ENCODE assay signal across 17 mouse cellular contexts in genomic region chrX:140932066-140932465, GRCm38 (mm10). TPM values are rescaled to one million over a fixed set of nuclear protein-coding genes. Genes with fewer than 3 reads are reported as not detected.
A peak's percentile ranks its signal among the peaks of the same experiment; 100 is the strongest.
DNase-seq lines count a peak whose midpoint lies in the region; ATAC-seq and TF ChIP-seq lines count a peak whose summit lies in the region.
"Had no signal": no experiment of that assay in that cellular context is flagged by ENCODE, and none has a peak within 500 bp of the region (broad histone marks: within the 10 kb centered on the region; RNA-seq: fewer than 3 reads in every experiment).

No protein-coding gene starts in this region.

- H3K36me3 ChIP-seq in heart, postnatal 0 days (replicated peaks; ENCODE audit: control insufficient read depth, insufficient read depth, low read length) = no peaks in the 10 kb centered on the region
- H3K36me3 ChIP-seq in lung, embryonic 14.5 days (ENCODE audit: insufficient read depth) = no peaks in the 10 kb centered on the region
- no peaks in the 10 kb centered on the region for H3K36me3 ChIP-seq in CH12.LX (replicated peaks in 1 of 2; ENCODE audit: control insufficient read depth in 1 of 2, insufficient read depth in 1 of 2, low read length in 1 of 2)
- H3K36me3 ChIP-seq: heart, embryonic 15.5 days; intestine, embryonic 15.5 days; limb, embryonic 12.5 days; midbrain, embryonic 12.5 days had no signal

- 0 out of 2 replicates have a peak, but pooled peaks cover 9% of the 10 kb centered on the region for H3K27me3 ChIP-seq in heart, postnatal 0 days (ENCODE audit: control insufficient read depth, insufficient read depth, low read length)
- H3K27me3 ChIP-seq in lung, embryonic 14.5 days (ENCODE audit: insufficient read depth, low read length) = no peaks in the 10 kb centered on the region; the same call in 1 of the 2 replicates
- no peaks in the 10 kb centered on the region for H3K27me3 ChIP-seq in CH12.LX (replicated peaks)
- H3K27me3 ChIP-seq: intestine, embryonic 15.5 days had no signal

- TF ChIP-seq POLR2A in CH12.LX (IDR thresholded peaks at IDR 0.05; ENCODE audit: low read depth, low read length) = no peak
- TF ChIP-seq POLR2A in brain, embryonic 14.5 days (IDR thresholded peaks at IDR 0.05; ENCODE audit: borderline replicate concordance, extremely low read depth, insufficient read depth, insufficient read length, poor library complexity, severe bottlenecking) = no peak

- dilution Hi-C loops in CH12.LX (cut with MboI; ENCODE audit: extremely low pct_ligation_motif_present, extremely low pct_unique_long_range_greater_than_20kb, low sequenced_read_pairs) = no loop called here

- no peak for DNase-seq in heart, postnatal 0 days (ENCODE audit: low spot score)
- no peak for DNase-seq in heart, adult 11 months
- DNase-seq in lung, embryonic 14.5 days = peak; percentile 29
- no peak for DNase-seq in lung, postnatal 36 days
- peak; percentile 23 for DNase-seq in CH12.LX (ENCODE audit: extremely low read depth)
- DNase-seq in brain, embryonic 14.5 days (ENCODE audit: low read depth) = peak; percentile 61
- no peak for DNase-seq in adrenal gland, adult (ENCODE audit: inconsistent age in 2 of 2, low spot score in 1 of 2)
- no peak for DNase-seq in thymus, postnatal 14 days
- DNase-seq: gastrocnemius, postnatal 10 days; lung, adult 2 months had no signal

- H3K4me3 ChIP-seq in heart, postnatal 0 days (ENCODE audit: low read depth, low read length) = no peak overlapping the region
- no peak overlapping the region for H3K4me3 ChIP-seq in lung, embryonic 14.5 days (ENCODE audit: low read depth, low read length)
- H3K4me3 ChIP-seq in CH12.LX (replicated peaks in 1 of 3; ENCODE audit: low read depth in 2 of 3, low read length in 2 of 3, poor library complexity in 1 of 3) = no peak overlapping the region
- H3K4me3 ChIP-seq: erythroblast, embryonic 14.5 days; heart, embryonic 15.5 days; intestine, embryonic 15.5 days; limb, embryonic 12.5 days; midbrain, embryonic 12.5 days had no signal

- in situ Hi-C loops in CH12.LX (cut with MboI; ENCODE audit: low pct_ligation_motif_present, low pct_unique_long_range_greater_than_20kb, low sequenced_read_pairs) = no loop called here

- no peak overlapping the region for H3K4me2 ChIP-seq in heart, postnatal 0 days (ENCODE audit: low read depth, low read length)
- no peak overlapping the region for H3K4me2 ChIP-seq in lung, embryonic 14.5 days
- H3K4me2 ChIP-seq in CH12.LX (ENCODE audit: insufficient read depth, low read depth, poor library complexity, severe bottlenecking) = no peak overlapping the region
- H3K4me2 ChIP-seq: heart, embryonic 15.5 days; intestine, embryonic 15.5 days; limb, embryonic 12.5 days; midbrain, embryonic 12.5 days had no signal

- TF ChIP-seq EP300 in heart, postnatal 0 days (IDR thresholded peaks at IDR 0.05; ENCODE audit: low read depth) = no peak
- no peak for TF ChIP-seq EP300 in CH12.LX (IDR thresholded peaks at IDR 0.05; ENCODE audit: low read length)

- no peak overlapping the region for H3K27ac ChIP-seq in heart, postnatal 0 days (ENCODE audit: low read depth)
- H3K27ac ChIP-seq in lung, embryonic 14.5 days (ENCODE audit: low read depth) = no peak overlapping the region
- no peak overlapping the region for H3K27ac ChIP-seq in CH12.LX (ENCODE audit: insufficient read depth, low read depth)
- H3K27ac ChIP-seq: heart, embryonic 15.5 days; intestine, embryonic 15.5 days; limb, embryonic 12.5 days; midbrain, embryonic 12.5 days had no signal

- no peaks in the 10 kb centered on the region for H3K4me1 ChIP-seq in heart, postnatal 0 days (ENCODE audit: control insufficient read depth, insufficient read depth)
- no peaks in the 10 kb centered on the region for H3K4me1 ChIP-seq in lung, embryonic 14.5 days (ENCODE audit: insufficient read depth)
- no peaks in the 10 kb centered on the region for H3K4me1 ChIP-seq in CH12.LX (ENCODE audit: control insufficient read depth in 1 of 2, insufficient read depth in 2 of 2)
- H3K4me1 ChIP-seq: heart, embryonic 15.5 days; intestine, embryonic 15.5 days; limb, embryonic 12.5 days; midbrain, embryonic 12.5 days had no signal

- peak; percentile 40 for TF ChIP-seq CTCF in heart, postnatal 0 days (IDR thresholded peaks at IDR 0.05; ENCODE audit: low read depth)
- peak; percentile 43; the same call in 1 of the 2 replicates for TF ChIP-seq CTCF in lung, embryonic 14.5 days (IDR thresholded peaks at IDR 0.05; ENCODE audit: low read depth)
- TF ChIP-seq CTCF in CH12.LX (conservative IDR thresholded peaks at IDR 0.05 in 1 of 2, IDR thresholded peaks at IDR 0.05 in 1 of 2; ENCODE audit: low read depth in 2 of 2, low read length in 2 of 2) = peak; percentile 31 to 74; a peak in 2 of 4 replicates
- TF ChIP-seq CTCF in brain, embryonic 14.5 days (IDR thresholded peaks at IDR 0.05; ENCODE audit: borderline replicate concordance, extremely low read depth, insufficient read depth, insufficient read length) = peak; percentile 50; the same call in 1 of the 2 replicates

- H3K9me3 ChIP-seq in heart, postnatal 0 days (replicated peaks; ENCODE audit: control insufficient read depth, low read length) = no peaks in the 10 kb centered on the region
- H3K9me3 ChIP-seq in lung, embryonic 14.5 days (ENCODE audit: low read depth, low read length) = no peaks in the 10 kb centered on the region
- H3K9me3 ChIP-seq in CH12.LX (replicated peaks; ENCODE audit: low read length) = no peaks in the 10 kb centered on the region
- H3K9me3 ChIP-seq: heart, embryonic 15.5 days; intestine, embryonic 15.5 days; limb, embryonic 12.5 days; midbrain, embryonic 12.5 days had no signal

- H3K9ac ChIP-seq in heart, postnatal 0 days (replicated peaks; ENCODE audit: low read depth, low read length) = no peak overlapping the region
- no peak overlapping the region for H3K9ac ChIP-seq in lung, embryonic 14.5 days
- no peak overlapping the region for H3K9ac ChIP-seq in CH12.LX (ENCODE audit: insufficient read depth, low read depth)
- H3K9ac ChIP-seq: heart, embryonic 15.5 days; intestine, embryonic 15.5 days; limb, embryonic 12.5 days; midbrain, embryonic 12.5 days had no signal

- H3K79me2 ChIP-seq in CH12.LX (replicated peaks; ENCODE audit: control insufficient read depth, extremely low read depth, insufficient read depth, poor library complexity, severe bottlenecking) = no peaks in the 10 kb centered on the region

- no peak for ATAC-seq in heart, postnatal 0 days (ENCODE audit: insufficient read depth, low read depth)
- no peak for ATAC-seq in lung, embryonic 14.5 days (ENCODE audit: insufficient read depth)
- ATAC-seq: intestine, embryonic 15.5 days had no signal

- WGBS in heart, postnatal 0 days = 59% methylated on average over 3 of the region's 3 CpGs
- 47% methylated on average over 3 of the region's 3 CpGs for WGBS in lung, embryonic 14.5 days

- peak; percentile 81 for TF ChIP-seq RAD21 in CH12.LX (IDR thresholded peaks at IDR 0.05; ENCODE audit: low read depth, low read length)

TF ChIP-seq in CH12.LX, 34 proteins besides CTCF, POLR2A, EP300 and RAD21:
- TF ChIP-seq ZC3H11A (IDR thresholded peaks at IDR 0.05; ENCODE audit: low read depth, low read length) (peak; percentile 15; the same call in 1 of the 2 replicates), TBP (conservative IDR thresholded peaks at IDR 0.05; ENCODE audit: low read depth, low read length) (no peak), MEF2A (IDR thresholded peaks at IDR 0.05; ENCODE audit: borderline replicate concordance, low read depth, low read length) (no peak), SMC3 (IDR thresholded peaks at IDR 0.05; ENCODE audit: low read depth, low read length) (peak; percentile 73)

RNA-seq across cellular contexts. Expression of gene Psmd10, which starts 24.5 kb away (rescaled TPM):
- total RNA-seq in heart, postnatal 0 days (2014; rRNA removed; ENCODE audit: low replicate concordance) = 6.6 and 12.2 TPM in 2 replicates
- polyA plus RNA-seq in heart, postnatal 0 days (2015; fragmentation: Nextera tagmentation; extraction: Ambion mirVana) = 29.6 and 33.6 TPM in 2 replicates
- polyA plus RNA-seq in lung, embryonic 14.5 days (2014; fragmentation: Nextera tagmentation; extraction: Ambion mirVana) = 44.7 and 45.0 TPM in 2 replicates
- 47.9 and 48.0 TPM in 2 replicates for total RNA-seq in CH12.LX (2012; rRNA removed)
- 64.1 and 69.2 TPM in 2 replicates for total RNA-seq in CH12.LX (2014; rRNA removed)
- polyA plus RNA-seq in CH12.LX (2012; ENCODE audit: insufficient read length, low read depth) = 47.3 and 49.3 TPM in 2 replicates
- polyA plus RNA-seq in brain, embryonic 14.5 days (2012; rRNA removed) = 18.5 and 19.4 TPM in 2 replicates

RNA-seq across cellular contexts. Expression of gene Atg4a, which starts 24.6 kb away (rescaled TPM):
- 7.5 and 8.1 TPM in 2 replicates for total RNA-seq in heart, postnatal 0 days (2014; rRNA removed; ENCODE audit: low replicate concordance)
- 15.2 and 15.9 TPM in 2 replicates for polyA plus RNA-seq in heart, postnatal 0 days (2015; fragmentation: Nextera tagmentation; extraction: Ambion mirVana)
- 18.2 and 20.5 TPM in 2 replicates for polyA plus RNA-seq in lung, embryonic 14.5 days (2014; fragmentation: Nextera tagmentation; extraction: Ambion mirVana)
- total RNA-seq in CH12.LX (2012; rRNA removed) (20.9 and 22.5 TPM in 2 replicates), CH12.LX (2014; rRNA removed) (55.7 and 59.9 TPM in 2 replicates)
- polyA plus RNA-seq in CH12.LX (2012; ENCODE audit: insufficient read length, low read depth) = 15.7 and 17.1 TPM in 2 replicates
- 12.0 and 12.5 TPM in 2 replicates for polyA plus RNA-seq in brain, embryonic 14.5 days (2012; rRNA removed)

RNA-seq across cellular contexts. Expression of gene Vsig1, which starts 24.7 kb away (rescaled TPM):
- total RNA-seq in heart, postnatal 0 days (2014; rRNA removed; ENCODE audit: low replicate concordance) = not detected in 2 replicates
- polyA plus RNA-seq in heart, postnatal 0 days (2015; fragmentation: Nextera tagmentation; extraction: Ambion mirVana) = not detected in 2 replicates
- 0.08 TPM in 1 of 2 replicates, not detected in the other for polyA plus RNA-seq in lung, embryonic 14.5 days (2014; fragmentation: Nextera tagmentation; extraction: Ambion mirVana)
- total RNA-seq in CH12.LX (2012; rRNA removed) (3.7 and 4.8 TPM in 2 replicates), CH12.LX (2014; rRNA removed) (0.38 and 0.55 TPM in 2 replicates)
- 0.50 and 0.56 TPM in 2 replicates for polyA plus RNA-seq in CH12.LX (2012; ENCODE audit: insufficient read length, low read depth)
- polyA plus RNA-seq in brain, embryonic 14.5 days (2012; rRNA removed) = not detected in 2 replicates
- total RNA-seq: layer of hippocampus, adult 18-20 months had no signal
- polyA plus RNA-seq: erythroblast, embryonic 14.5 days; limb, embryonic 12.5 days; midbrain, embryonic 12.5 days; small intestine, adult 2 months had no signal

Comparison
In these comparisons a context has a peak if more than half of its experiments do, and no peak if none do; other contexts are left out.
1. DNase-seq: peak in lung, embryonic 14.5 days (single experiment), CH12.LX (single experiment) and brain, embryonic 14.5 days (single experiment); none in heart, postnatal 0 days (single experiment), heart, adult 11 months (single experiment), lung, postnatal 36 days (single experiment), adrenal gland, adult (0 of 2) and thymus, postnatal 14 days (single experiment).
2. Peak in every context shown above with its lines, with median percentiles within 50 percentile points of each other: CTCF ChIP-seq.